Mouse (Mus musculus) liver, embryonic 15.5 days (tissue): ENCODE measurements at regions not wholly inside any gene's neighbourhood (a gene's known extent, or its start where the extent isn't known, plus 50 kb on each side); places are given as distances from the start of the nearest gene placed in this dataset.

Experiments
- ATAC-seq: fragments of 200-750 bp; cut with Nextera tagmentation; 2 replicates; pipeline ENCODE4 v1.8.0; 2017; ENCODE audit warnings: moderate number of reproducible peaks, mild to moderate bottlenecking, moderate library complexity; ENCODE audit not compliant: insufficient read depth
- H3K27ac ChIP-seq: fragments of 300-500 bp; sonication (generic); replicated peaks from 2 replicates; pipeline ENCODE4 v1.5.1; 2015; ENCODE audit warnings: mild to moderate bottlenecking, inconsistent platforms
- H3K27me3 ChIP-seq: fragments of 300-500 bp; sonication (generic); 2 replicates; pipeline ENCODE4 v1.6.1; 2015; ENCODE audit warnings: mild to moderate bottlenecking, inconsistent platforms
- H3K36me3 ChIP-seq: fragments of 300-500 bp; sonication (generic); replicated peaks from 2 replicates; pipeline ENCODE4 v1.6.1; 2015; ENCODE audit warnings: moderate library complexity, mild to moderate bottlenecking, inconsistent platforms
- H3K4me1 ChIP-seq: fragments of 300-500 bp; sonication (generic); replicated peaks from 2 replicates; pipeline ENCODE4 v1.6.1; 2015; ENCODE audit warnings: inconsistent platforms
- H3K4me2 ChIP-seq: fragments of 300-500 bp; sonication (generic); 2 replicates; pipeline ENCODE4 v1.6.1; 2015; ENCODE audit warnings: moderate library complexity, mild to moderate bottlenecking, inconsistent platforms
- H3K4me3 ChIP-seq: fragments of 300-500 bp; sonication (generic); replicated peaks from 2 replicates; pipeline ENCODE4 v1.5.1; 2015; ENCODE audit warnings: mild to moderate bottlenecking, inconsistent platforms
- H3K9ac ChIP-seq: fragments of 300-500 bp; sonication (generic); 2 replicates; pipeline ENCODE4 v1.6.1; 2015; ENCODE audit warnings: moderate library complexity, mild to moderate bottlenecking, inconsistent platforms
- H3K9me3 ChIP-seq: fragments of 300-500 bp; sonication (generic); replicated peaks from 2 replicates; pipeline ENCODE4 v1.6.1; 2016; ENCODE audit warnings: inconsistent platforms
- WGBS: fragments of 180-500 bp; shearing (Covaris S2); methylation state at CpG from one replicate; pipeline ENCODE4 v1.1.7; 2015; ENCODE audit warnings: mixed read lengths; ENCODE audit not compliant: insufficient replicate concordance; 5-methylcytosine and 5-hydroxymethylcytosine counted together

GRCm38 (mm10) chr8:10761694-10762305 is 246.5 kb downstream of the Irs2 start:
- Histone ChIP-seq H3K36me3 (no peaks in the 10 kb centered on the region), H3K27ac (no peak overlapping the region), H3K4me2 (no peak overlapping the region), H3K4me1 (no peaks in the 10 kb centered on the region), H3K9me3 (no peaks in the 10 kb centered on the region), H3K27me3 (no peaks in the 10 kb centered on the region), H3K9ac (no peak overlapping the region), H3K4me3 (no peak overlapping the region)
- ATAC-seq, result no peak
- whole genome bisulfite sequencing, result 50% methylated on average over 11 of the region's 11 CpGs

GRCm38 (mm10) chr8:10760851-10761693 is 247.2 kb downstream of the Irs2 start:
- 28% methylated on average over 17 of the region's 17 CpGs for WGBS
- no peak for ATAC-seq
- no peak overlapping the region for H3K4me2 ChIP-seq

DNA sequence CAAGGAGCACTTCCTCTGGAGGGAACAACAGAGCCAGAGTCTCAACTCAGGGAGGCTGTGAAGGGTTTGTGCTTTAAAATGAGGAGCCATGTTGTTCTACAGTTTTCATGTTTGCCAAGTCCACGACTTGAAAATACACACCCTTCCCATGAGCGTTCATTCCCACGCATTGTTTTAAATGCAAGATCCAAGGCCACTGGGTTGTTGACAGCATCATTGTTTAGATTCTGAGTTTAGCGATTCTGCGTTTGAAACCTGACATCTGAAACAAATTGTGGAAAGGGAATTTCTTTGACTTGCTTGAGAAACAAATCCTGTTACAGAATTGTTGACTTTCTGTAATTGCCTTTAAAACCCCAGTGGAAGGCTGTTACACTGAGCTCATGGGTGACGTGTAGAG is 248.0 kb downstream of the Irs2 start:
- ATAC-seq, result no peak
- H3K27ac ChIP-seq, result no peak overlapping the region
- WGBS, result 63% methylated on average over 6 of the region's 6 CpGs
- no peaks in the 10 kb centered on the region for H3K27me3 ChIP-seq
- H3K36me3 ChIP-seq, result no peaks in the 10 kb centered on the region
- no peak overlapping the region for H3K4me2 ChIP-seq
- no peaks in the 10 kb centered on the region for H3K4me1 ChIP-seq
- H3K9me3 ChIP-seq, result no peaks in the 10 kb centered on the region
- no peak overlapping the region for H3K9ac ChIP-seq
- H3K4me3 ChIP-seq, result no peak overlapping the region

More at GRCm38 (mm10) chr8:10760851-10761693, 247.2 kb downstream of the Irs2 start:
- H3K4me3 ChIP-seq, result no peak overlapping the region
- no peak overlapping the region for H3K27ac ChIP-seq
- H3K36me3 ChIP-seq, result no peaks in the 10 kb centered on the region
- H3K4me1 ChIP-seq, result no peaks in the 10 kb centered on the region
- no peak overlapping the region for H3K9ac ChIP-seq
- no peaks in the 10 kb centered on the region for H3K9me3 ChIP-seq
- no peaks in the 10 kb centered on the region for H3K27me3 ChIP-seq

GRCm38 (mm10) chr8:10758151-10758550 is 250.1 kb downstream of the Irs2 start:
- H3K36me3 ChIP-seq, result no peaks in the 10 kb centered on the region
- H3K4me3 ChIP-seq, result no peak overlapping the region
- no peak overlapping the region for H3K4me2 ChIP-seq
- ATAC-seq, result no peak
- H3K9me3 ChIP-seq, result no peaks in the 10 kb centered on the region
- no peaks in the 10 kb centered on the region for H3K4me1 ChIP-seq
- 58% methylated on average over 4 of the region's 4 CpGs for WGBS
- no peak overlapping the region for H3K9ac ChIP-seq
- no peaks in the 10 kb centered on the region for H3K27me3 ChIP-seq
- H3K27ac ChIP-seq, result no peak overlapping the region

- no peak overlapping the region for H3K27ac ChIP-seq
Measured at GRCm38 (mm10) chr8:10754986-10755308, 253.3 kb downstream of the Irs2 start.

GRCm38 (mm10) chr8:10754232-10754985 is 253.8 kb downstream of the Irs2 start:
- Histone ChIP-seq H3K4me2 (no peak overlapping the region), H3K36me3 (no peaks in the 10 kb centered on the region), H3K9me3 (no peaks in the 10 kb centered on the region), H3K27ac (no peak overlapping the region), H3K4me1 (no peaks in the 10 kb centered on the region), H3K27me3 (no peaks in the 10 kb centered on the region), H3K9ac (no peak overlapping the region), H3K4me3 (no peak overlapping the region)
- WGBS, result 56% methylated on average over 13 of the region's 13 CpGs
- ATAC-seq, result no peak

More at GRCm38 (mm10) chr8:10754986-10755308, 253.3 kb downstream of the Irs2 start:
- no peaks in the 10 kb centered on the region for H3K9me3 ChIP-seq
- H3K36me3 ChIP-seq, result no peaks in the 10 kb centered on the region
- no peaks in the 10 kb centered on the region for H3K27me3 ChIP-seq
- no peaks in the 10 kb centered on the region for H3K4me1 ChIP-seq
- WGBS, result 63% methylated on average over 4 of the region's 4 CpGs
- ATAC-seq, result no peak
- no peak overlapping the region for H3K9ac ChIP-seq
- no peak overlapping the region for H3K4me2 ChIP-seq
- H3K4me3 ChIP-seq, result no peak overlapping the region

GRCm38 (mm10) chr8:10753056-10753455 is 255.2 kb downstream of the Irs2 start:
- no peaks in the 10 kb centered on the region for H3K9me3 ChIP-seq
- H3K4me3 ChIP-seq, result no peak overlapping the region
- no peaks in the 10 kb centered on the region for H3K36me3 ChIP-seq
- H3K4me2 ChIP-seq, result no peak overlapping the region
- no peaks in the 10 kb centered on the region for H3K27me3 ChIP-seq
- no peaks in the 10 kb centered on the region for H3K4me1 ChIP-seq
- H3K9ac ChIP-seq, result no peak overlapping the region
- 66% methylated on average over 6 of the region's 6 CpGs for WGBS
- ATAC-seq, result no peak
- no peak overlapping the region for H3K27ac ChIP-seq

DNA sequence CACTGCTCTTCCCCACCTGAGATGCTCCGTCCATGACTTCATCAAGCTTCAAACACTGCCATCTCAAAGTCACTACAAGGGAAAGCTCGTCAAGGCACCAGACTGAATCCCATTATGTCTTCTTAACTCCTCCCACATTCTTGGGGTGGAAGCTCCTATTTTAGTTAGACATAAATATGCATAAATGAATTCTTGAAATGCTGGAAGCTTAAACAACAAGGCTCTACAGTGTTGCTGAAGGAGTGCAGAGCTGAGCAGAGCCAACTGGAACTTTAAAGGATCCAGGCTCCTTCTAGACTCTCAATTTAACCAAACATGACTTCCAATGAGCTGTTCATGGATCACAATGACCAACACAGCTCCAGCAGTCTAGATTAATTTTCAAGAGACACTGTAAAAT is 261.1 kb downstream of the Irs2 start:
- H3K27ac ChIP-seq, result no peak overlapping the region
- H3K36me3 ChIP-seq, result no peaks in the 10 kb centered on the region
- H3K27me3 ChIP-seq, result no peaks in the 10 kb centered on the region
- whole genome bisulfite sequencing, result 52% methylated on average over 2 of the region's 2 CpGs
- H3K4me2 ChIP-seq, result no peak overlapping the region
- no peak for ATAC-seq
- no peak overlapping the region for H3K4me3 ChIP-seq
- no peaks in the 10 kb centered on the region for H3K9me3 ChIP-seq
- no peak overlapping the region for H3K9ac ChIP-seq
- no peaks in the 10 kb centered on the region for H3K4me1 ChIP-seq

- Histone ChIP-seq H3K27me3 (no peaks in the 10 kb centered on the region), H3K9ac (no peak overlapping the region), H3K27ac (no peak overlapping the region), H3K4me1 (no peaks in the 10 kb centered on the region), H3K4me3 (no peak overlapping the region), H3K36me3 (no peaks in the 10 kb centered on the region), H3K4me2 (no peak overlapping the region), H3K9me3 (no peaks in the 10 kb centered on the region)
- WGBS, result 48% methylated on average over 6 of the region's 6 CpGs
- ATAC-seq, result no peak
Measured at GRCm38 (mm10) chr8:10743241-10743640, 265.0 kb downstream of the Irs2 start.

GRCm38 (mm10) chr8:10740837-10741236 is 267.4 kb downstream of the Irs2 start:
- Histone ChIP-seq H3K27ac (no peak overlapping the region), H3K4me1 (no peaks in the 10 kb centered on the region), H3K9me3 (no peaks in the 10 kb centered on the region), H3K4me3 (no peak overlapping the region), H3K4me2 (no peak overlapping the region), H3K36me3 (no peaks in the 10 kb centered on the region), H3K9ac (no peak overlapping the region), H3K27me3 (no peaks in the 10 kb centered on the region)
- WGBS, result 53% methylated on average over 3 of the region's 3 CpGs
- no peak for ATAC-seq

- no peaks in the 10 kb centered on the region for H3K9me3 ChIP-seq
- no peak for ATAC-seq
- no peak overlapping the region for H3K27ac ChIP-seq
- no peaks in the 10 kb centered on the region for H3K36me3 ChIP-seq
- no peaks in the 10 kb centered on the region for H3K27me3 ChIP-seq
- H3K4me1 ChIP-seq, result no peaks in the 10 kb centered on the region
- no peak overlapping the region for H3K4me2 ChIP-seq
- WGBS, result 56% methylated on average over 11 of the region's 11 CpGs
- H3K9ac ChIP-seq, result no peak overlapping the region
- no peak overlapping the region for H3K4me3 ChIP-seq
Measured at GRCm38 (mm10) chr8:10738486-10739081, 269.7 kb downstream of the Irs2 start.
